Mouse (Mus musculus) kidney, postnatal 0 days (tissue): ENCODE measurements around the gene Scml4. TPM values are rescaled to one million over a fixed set of nuclear protein-coding genes. Genes with fewer than 3 reads are reported as not detected.

Experiments used
- ATAC-seq: fragments of 200-750 bp; cut with Nextera tagmentation; replicated peaks from 2 replicates; pipeline ENCODE4 v1.8.0; 2017; ENCODE audit warnings: low read depth, moderate number of reproducible peaks, moderate TSS enrichment, moderate library complexity; ENCODE audit not compliant: low FRiP score
- DNase-seq: peaks from one replicate; pipeline ENCODE4 v3.0.0-alpha.2; 2016; ENCODE audit warnings: low spot score
- H3K27ac ChIP-seq: fragments of 300-500 bp; sonication (generic); 2 replicates; pipeline ENCODE4 v1.5.1; 2014; ENCODE audit warnings: mild to moderate bottlenecking
- H3K27me3 ChIP-seq: fragments of 300-500 bp; sonication (generic); 2 replicates; pipeline ENCODE4 v1.6.1; 2014; ENCODE audit warnings: low read length, mixed read lengths; ENCODE audit not compliant: insufficient read depth
- H3K36me3 ChIP-seq: fragments of 300-500 bp; sonication (generic); 2 replicates; pipeline ENCODE4 v1.6.1; 2014; ENCODE audit warnings: low read length, mixed read lengths; ENCODE audit not compliant: insufficient read depth
- H3K4me1 ChIP-seq: fragments of 300-500 bp; sonication (generic); replicated peaks from 2 replicates; pipeline ENCODE4 v1.6.1; 2014; ENCODE audit warnings: antibody characterized with exemption, low read length, mixed read lengths; ENCODE audit not compliant: insufficient read depth
- H3K4me2 ChIP-seq: fragments of 300-500 bp; sonication (generic); 2 replicates; pipeline ENCODE4 v1.6.1; 2014; ENCODE audit warnings: mild to moderate bottlenecking, low read length, moderate library complexity, mixed read lengths
- H3K4me3 ChIP-seq: fragments of 300-500 bp; sonication (generic); replicated peaks from 2 replicates; pipeline ENCODE4 v1.5.1; 2014; ENCODE audit warnings: low read depth, low read length
- H3K9ac ChIP-seq: fragments of 300-500 bp; sonication (generic); 2 replicates; pipeline ENCODE4 v1.6.1; 2014; ENCODE audit warnings: low read depth, low read length
- H3K9me3 ChIP-seq: fragments of 300-500 bp; sonication (generic); replicated peaks from 2 replicates; pipeline ENCODE4 v1.6.1; 2016; ENCODE audit warnings: low read length, inconsistent platforms, mixed read lengths
- CTCF ChIP-seq: IDR thresholded peaks from 2 replicates; pipeline ENCODE4 v1.5.1; 2016; ENCODE audit warnings: antibody characterized with exemption, low read depth, mild to moderate bottlenecking, moderate library complexity
- WGBS: fragments of 180-500 bp; shearing (Covaris S2); extraction: QIAGEN DNeasy Blood & Tissue Kit; methylation state at CpG from one replicate; pipeline ENCODE4 v1.1.7; 2014; 5-methylcytosine and 5-hydroxymethylcytosine counted together
- polyA plus RNA-seq: library from polyadenylated mRNA; unstranded; fragments of >200 nt; fragmentation: Nextera tagmentation; extraction: Ambion mirVana; gene quantifications from 2 replicates; pipeline ENCODE4 v1.2.1, GENCODE M21; 2015

Gene Scml4
- polyA plus RNA-seq, 1 experiment from 2014 or later = 2.0 TPM

- peak overlapping the region; percentile 36; the same call in 1 of the 2 replicates for H3K9ac ChIP-seq
- H3K27me3 ChIP-seq = no peaks in the 10 kb centered on the region
- no peaks in the 10 kb centered on the region for H3K9me3 ChIP-seq
- H3K4me3 ChIP-seq = peak overlapping the region; percentile 41
- 24% methylated on average over 31 of the region's 31 CpGs for WGBS
- TF ChIP-seq CTCF = no peak
- DNase-seq (peak; percentile 77), ATAC-seq (peak; percentile 40; the same call in 1 of the 2 replicates)
- no peaks in the 10 kb centered on the region for H3K36me3 ChIP-seq
- H3K4me1 ChIP-seq = peaks cover 5% of the 10 kb centered on the region
- peak overlapping the region; percentile 64 for H3K4me2 ChIP-seq
- H3K27ac ChIP-seq = peak overlapping the region; percentile 33; the same call in 1 of the 2 replicates
Measured at GRCm38 (mm10) chr10:42863621-42864391, 3.6 kb downstream of the Scml4 start.

GRCm38 (mm10) chr10:42864696-42865095 lies 4.5 kb downstream of the Scml4 start:
- H3K4me1 ChIP-seq = peaks cover 5% of the 10 kb centered on the region
- no peaks in the 10 kb centered on the region for H3K9me3 ChIP-seq
- TF ChIP-seq CTCF = no peak
- 40% methylated on average over 5 of the region's 5 CpGs for WGBS
- no peak overlapping the region for H3K4me3 ChIP-seq
- peak; percentile 44 for DNase-seq
- H3K9ac ChIP-seq = no peak overlapping the region
- H3K27ac ChIP-seq = peak overlapping the region; percentile 33; the same call in 1 of the 2 replicates
- peak overlapping the region; percentile 64; the same call in 1 of the 2 replicates for H3K4me2 ChIP-seq
- H3K36me3 ChIP-seq = no peaks in the 10 kb centered on the region
- no peak for ATAC-seq
- no peaks in the 10 kb centered on the region for H3K27me3 ChIP-seq

- 79% methylated on average over 9 of the region's 9 CpGs for WGBS
Measured at GRCm38 (mm10) chr10:42868416-42868815, 8.2 kb downstream of the Scml4 start.

GRCm38 (mm10) chr10:42869467-42869866 lies 9.3 kb downstream of the Scml4 start:
- no peaks in the 10 kb centered on the region for H3K36me3 ChIP-seq
- 60% methylated on average over 6 of the region's 6 CpGs for WGBS
- H3K9me3 ChIP-seq = no peaks in the 10 kb centered on the region
- no peak overlapping the region for H3K4me3 ChIP-seq
- no peak overlapping the region for H3K27ac ChIP-seq
- no peak overlapping the region for H3K9ac ChIP-seq
- TF ChIP-seq CTCF = no peak
- no peaks in the 10 kb centered on the region for H3K27me3 ChIP-seq
- H3K4me2 ChIP-seq = no peak overlapping the region
- ATAC-seq = no peak
- no peak for DNase-seq
- no peaks in the 10 kb centered on the region for H3K4me1 ChIP-seq

More at GRCm38 (mm10) chr10:42868416-42868815, 8.2 kb downstream of the Scml4 start:
- no peak for DNase-seq
- ATAC-seq = no peak
- Histone ChIP-seq H3K4me3 (no peak overlapping the region), H3K27me3 (no peaks in the 10 kb centered on the region), H3K27ac (no peak overlapping the region), H3K9ac (no peak overlapping the region), H3K36me3 (no peaks in the 10 kb centered on the region), H3K4me1 (peaks cover 5% of the 10 kb centered on the region; the same call in 1 of the 2 replicates), H3K4me2 (no peak overlapping the region), H3K9me3 (no peaks in the 10 kb centered on the region)
- TF ChIP-seq CTCF = no peak

GRCm38 (mm10) chr10:42872269-42873010 lies 12.3 kb downstream of the Scml4 start:
- 60% methylated on average over 15 of the region's 15 CpGs for WGBS
- H3K27ac ChIP-seq = no peak overlapping the region

GRCm38 (mm10) chr10:42873077-42873595 lies 13.0 kb downstream of the Scml4 start:
- no peaks in the 10 kb centered on the region for H3K27me3 ChIP-seq
- no peaks in the 10 kb centered on the region for H3K4me1 ChIP-seq
- no peak for ATAC-seq
- DNase-seq = no peak
- no peak overlapping the region for H3K9ac ChIP-seq
- H3K4me3 ChIP-seq = no peak overlapping the region
- H3K9me3 ChIP-seq = no peaks in the 10 kb centered on the region
- 69% methylated on average over 7 of the region's 7 CpGs for WGBS
- H3K4me2 ChIP-seq = no peak overlapping the region
- no peaks in the 10 kb centered on the region for H3K36me3 ChIP-seq
- no peak overlapping the region for H3K27ac ChIP-seq
- TF ChIP-seq CTCF = no peak

More at GRCm38 (mm10) chr10:42872269-42873010, 12.3 kb downstream of the Scml4 start:
- Histone ChIP-seq H3K27me3 (no peaks in the 10 kb centered on the region), H3K36me3 (no peaks in the 10 kb centered on the region), H3K9me3 (no peaks in the 10 kb centered on the region), H3K4me1 (no peaks in the 10 kb centered on the region), H3K9ac (no peak overlapping the region), H3K4me3 (no peak overlapping the region), H3K4me2 (no peak overlapping the region)
- DNase-seq = no peak
- no peak for TF ChIP-seq CTCF
- no peak for ATAC-seq
